Comparison of ENCODE assay signal across 14 mouse cellular contexts in genomic region chr19:44514521-44515451, GRCm38 (mm10). TPM values are rescaled to one million over a fixed set of nuclear protein-coding genes. Genes with fewer than 3 reads are reported as not detected.
DNase-seq lines count a peak whose midpoint lies in the region; ATAC-seq and TF ChIP-seq lines count a peak whose summit lies in the region.
"Had no signal": no experiment of that assay in that cellular context is flagged by ENCODE, and none has a peak within 500 bp of the region (broad histone marks: within the 10 kb centered on the region; RNA-seq: fewer than 3 reads in every experiment).

No protein-coding gene starts in this region.

- H3K4me2 ChIP-seq in midbrain, embryonic 11.5 days: peak overlapping the region; percentile 25; the same call in 1 of the 2 replicates
- no peak overlapping the region for H3K4me2 ChIP-seq in heart, embryonic 11.5 days
- H3K4me2 ChIP-seq: embryonic facial prominence, embryonic 12.5 days had no signal

- H3K36me3 ChIP-seq in hindbrain, embryonic 10.5 days: no peaks in the 10 kb centered on the region
- H3K36me3 ChIP-seq in midbrain, embryonic 11.5 days (ENCODE audit: control insufficient read depth, insufficient read depth, low read length): no peaks in the 10 kb centered on the region
- no peaks in the 10 kb centered on the region for H3K36me3 ChIP-seq in heart, embryonic 11.5 days (ENCODE audit: control insufficient read depth, insufficient read depth, low read length)
- H3K36me3 ChIP-seq: embryonic facial prominence, embryonic 12.5 days had no signal

- peak; percentile 31 for DNase-seq in ES-CJ7 (ENCODE audit: low read depth, low spot score)
- peak; percentile 96 for DNase-seq in brain, embryonic 14.5 days (ENCODE audit: low read depth)
- DNase-seq in hindbrain, embryonic 10.5 days (ENCODE audit: low spot score): peak; percentile 64
- DNase-seq in midbrain, embryonic 11.5 days (ENCODE audit: low spot score, missing footprints): peak; percentile 94
- no peak for DNase-seq in gastrocnemius, postnatal 10 days
- DNase-seq in cerebellum, adult 18-20 months: no peak
- DNase-seq in adrenal gland, postnatal 25 days: no peak
- DNase-seq: right cerebral cortex, postnatal 14 days had no signal

- H3K27ac ChIP-seq in hindbrain, embryonic 10.5 days: peak overlapping the region; percentile 62
- peak overlapping the region; percentile 12 for H3K27ac ChIP-seq in midbrain, embryonic 11.5 days (ENCODE audit: low read depth, low read length)
- no peak overlapping the region for H3K27ac ChIP-seq in heart, embryonic 11.5 days (ENCODE audit: low read depth, low read length)
- H3K27ac ChIP-seq: embryonic facial prominence, embryonic 12.5 days had no signal

- H3K4me1 ChIP-seq in hindbrain, embryonic 10.5 days (replicated peaks): peaks cover 84% of the 10 kb centered on the region
- H3K4me1 ChIP-seq in midbrain, embryonic 11.5 days (ENCODE audit: control insufficient read depth, insufficient read depth, low read length): peaks cover 47% of the 10 kb centered on the region
- peaks cover 10% of the 10 kb centered on the region; the same call in 1 of the 2 replicates for H3K4me1 ChIP-seq in heart, embryonic 11.5 days (ENCODE audit: control insufficient read depth, insufficient read depth, low read length)

- WGBS in hindbrain, embryonic 10.5 days: 3% methylated on average over 14 of the region's 14 CpGs
- 2% methylated on average over 14 of the region's 14 CpGs for WGBS in midbrain, embryonic 11.5 days
- WGBS in heart, embryonic 11.5 days (ENCODE audit: insufficient replicate concordance): 24% methylated on average over 14 of the region's 14 CpGs

- TF ChIP-seq CTCF in brain, embryonic 14.5 days (IDR thresholded peaks at IDR 0.05; ENCODE audit: borderline replicate concordance, extremely low read depth, insufficient read depth, insufficient read length): peak; percentile 44; the same call in 1 of the 2 replicates

- no peak overlapping the region; the same call in 1 of the 2 replicates for H3K9ac ChIP-seq in midbrain, embryonic 11.5 days (ENCODE audit: low read length)
- no peak overlapping the region for H3K9ac ChIP-seq in heart, embryonic 11.5 days (ENCODE audit: low read depth, low read length)
- H3K9ac ChIP-seq: embryonic facial prominence, embryonic 12.5 days had no signal

- H3K9me3 ChIP-seq in hindbrain, embryonic 10.5 days: no peaks in the 10 kb centered on the region
- H3K9me3 ChIP-seq in midbrain, embryonic 11.5 days (ENCODE audit: control insufficient read depth, low read length): no peaks in the 10 kb centered on the region
- no peaks in the 10 kb centered on the region for H3K9me3 ChIP-seq in heart, embryonic 11.5 days (replicated peaks; ENCODE audit: control insufficient read depth, low read length)
- H3K9me3 ChIP-seq: embryonic facial prominence, embryonic 12.5 days; megakaryocyte, embryonic 14.5 days had no signal

- H3K4me3 ChIP-seq in hindbrain, embryonic 10.5 days: peak overlapping the region; percentile 12
- no peak overlapping the region for H3K4me3 ChIP-seq in midbrain, embryonic 11.5 days (ENCODE audit: low read depth, low read length)
- no peak overlapping the region for H3K4me3 ChIP-seq in heart, embryonic 11.5 days (ENCODE audit: low read depth, low read length)
- H3K4me3 ChIP-seq: embryonic facial prominence, embryonic 12.5 days; megakaryocyte, embryonic 14.5 days had no signal

- H3K27me3 ChIP-seq in hindbrain, embryonic 10.5 days (ENCODE audit: insufficient read depth, poor library complexity, severe bottlenecking): peaks cover 100% of the 10 kb centered on the region
- peaks cover 91% of the 10 kb centered on the region for H3K27me3 ChIP-seq in midbrain, embryonic 11.5 days (ENCODE audit: control insufficient read depth, insufficient read depth, low read length)
- H3K27me3 ChIP-seq in heart, embryonic 11.5 days (ENCODE audit: control insufficient read depth, insufficient read depth, low read length): peaks cover 76% of the 10 kb centered on the region

- TF ChIP-seq POLR2A in brain, embryonic 14.5 days (IDR thresholded peaks at IDR 0.05; ENCODE audit: borderline replicate concordance, extremely low read depth, insufficient read depth, insufficient read length, poor library complexity, severe bottlenecking): no peak

- peak; percentile 87 for ATAC-seq in midbrain, embryonic 11.5 days (ENCODE audit: low FRiP score)
- no peak for ATAC-seq in heart, embryonic 11.5 days (replicated peaks; ENCODE audit: insufficient number of reproducible peaks, low FRiP score, low TSS enrichment)

RNA-seq across cellular contexts. Expression of gene Wnt8b, which starts 21.5 kb away (rescaled TPM):
- 3.6 and 3.7 TPM in 2 replicates for polyA plus RNA-seq in brain, embryonic 14.5 days (2012; rRNA removed)
- 0.44 and 3.3 TPM in 2 replicates for polyA plus RNA-seq in hindbrain, embryonic 10.5 days (2016; fragmentation: Nextera tagmentation; extraction: Ambion mirVana)
- polyA plus RNA-seq in midbrain, embryonic 11.5 days (2014; fragmentation: Nextera tagmentation; extraction: Ambion mirVana): 7.9 and 13.9 TPM in 2 replicates
- total RNA-seq in gastrocnemius, postnatal 10 days (2021): not detected
- polyA plus RNA-seq in heart, embryonic 11.5 days (2014; fragmentation: Nextera tagmentation; extraction: Ambion mirVana): not detected in 2 replicates
- total RNA-seq in adrenal gland, postnatal 25 days (2021): 0.39 TPM in 1 of 2 replicates, not detected in the other
- total RNA-seq: granulocyte monocyte progenitor cell, adult 5-6 weeks had no signal

RNA-seq across cellular contexts. Expression of gene Sec31b, which starts 30.9 kb away (rescaled TPM):
- 0.42 and 0.72 TPM in 2 replicates for polyA plus RNA-seq in brain, embryonic 14.5 days (2012; rRNA removed)
- polyA plus RNA-seq in hindbrain, embryonic 10.5 days (2016; fragmentation: Nextera tagmentation; extraction: Ambion mirVana): 0.54 and 0.58 TPM in 2 replicates
- polyA plus RNA-seq in midbrain, embryonic 11.5 days (2014; fragmentation: Nextera tagmentation; extraction: Ambion mirVana): 0.18 and 0.25 TPM in 2 replicates
- 1 to 10 TPM; 5.1 to 5.6 TPM for total RNA-seq in gastrocnemius, postnatal 10 days (2021)
- polyA plus RNA-seq in heart, embryonic 11.5 days (2014; fragmentation: Nextera tagmentation; extraction: Ambion mirVana): 1.1 and 1.2 TPM in 2 replicates
- 3.9 and 5.1 TPM in 2 replicates for total RNA-seq in adrenal gland, postnatal 25 days (2021)

RNA-seq across cellular contexts. Expression of gene Gm20538, which starts 37.8 kb away (rescaled TPM):
- polyA plus RNA-seq in brain, embryonic 14.5 days (2012; rRNA removed): not detected in 2 replicates
- polyA plus RNA-seq in hindbrain, embryonic 10.5 days (2016; fragmentation: Nextera tagmentation; extraction: Ambion mirVana): not detected in 2 replicates
- not detected in 2 replicates for polyA plus RNA-seq in midbrain, embryonic 11.5 days (2014; fragmentation: Nextera tagmentation; extraction: Ambion mirVana)
- total RNA-seq in gastrocnemius, postnatal 10 days (2021): not detected
- polyA plus RNA-seq in heart, embryonic 11.5 days (2014; fragmentation: Nextera tagmentation; extraction: Ambion mirVana): not detected in 2 replicates
- not detected in 2 replicates for total RNA-seq in adrenal gland, postnatal 25 days (2021)
- total RNA-seq: ES-E14; granulocyte monocyte progenitor cell, adult 5-6 weeks; left cerebral cortex, adult 18-20 months had no signal
- polyA plus RNA-seq: embryonic facial prominence, embryonic 12.5 days had no signal

RNA-seq across cellular contexts. Expression of gene Ndufb8, which starts 40.5 kb away (rescaled TPM):
- polyA plus RNA-seq in brain, embryonic 14.5 days (2012; rRNA removed): 434 and 563 TPM in 2 replicates
- 642 and 644 TPM in 2 replicates for polyA plus RNA-seq in hindbrain, embryonic 10.5 days (2016; fragmentation: Nextera tagmentation; extraction: Ambion mirVana)
- polyA plus RNA-seq in midbrain, embryonic 11.5 days (2014; fragmentation: Nextera tagmentation; extraction: Ambion mirVana): 443 and 490 TPM in 2 replicates
- total RNA-seq in gastrocnemius, postnatal 10 days (2021): 100 to 1,000 TPM; 675 to 794 TPM
- polyA plus RNA-seq in heart, embryonic 11.5 days (2014; fragmentation: Nextera tagmentation; extraction: Ambion mirVana): 826 and 917 TPM in 2 replicates
- 457 and 562 TPM in 2 replicates for total RNA-seq in adrenal gland, postnatal 25 days (2021)

RNA-seq across cellular contexts. Expression of gene Hif1an, which starts 47.9 kb away (rescaled TPM):
- 29.5 TPM in 2 replicates for polyA plus RNA-seq in brain, embryonic 14.5 days (2012; rRNA removed)
- polyA plus RNA-seq in hindbrain, embryonic 10.5 days (2016; fragmentation: Nextera tagmentation; extraction: Ambion mirVana): 42.3 and 46.5 TPM in 2 replicates
- polyA plus RNA-seq in midbrain, embryonic 11.5 days (2014; fragmentation: Nextera tagmentation; extraction: Ambion mirVana): 24.2 and 24.7 TPM in 2 replicates
- 10 to 100 TPM; 89.6 to 91.5 TPM for total RNA-seq in gastrocnemius, postnatal 10 days (2021)
- polyA plus RNA-seq in heart, embryonic 11.5 days (2014; fragmentation: Nextera tagmentation; extraction: Ambion mirVana): 24.6 and 25.5 TPM in 2 replicates
- 27.6 and 30.4 TPM in 2 replicates for total RNA-seq in adrenal gland, postnatal 25 days (2021)

Comparison
In these comparisons a context has a peak if more than half of its experiments do, and no peak if none do; other contexts are left out.
1. DNase-seq: peak in ES-CJ7 (single experiment), brain, embryonic 14.5 days (single experiment), hindbrain, embryonic 10.5 days (single experiment) and midbrain, embryonic 11.5 days (single experiment); none in gastrocnemius, postnatal 10 days (single experiment), cerebellum, adult 18-20 months (0 of 2) and adrenal gland, postnatal 25 days (single experiment).